Mouse (Mus musculus): ENCODE measurements at regions not wholly inside any gene's neighbourhood (a gene's known extent, or its start where the extent isn't known, plus 50 kb on each side); places are given as distances from the start of the nearest gene placed in this dataset.

- no peak for TF ChIP-seq CTCF (IDR thresholded peaks at IDR 0.05; ENCODE audit: extremely low read depth, insufficient read length, insufficient replicate concordance, low read depth, low read length)
- TF ChIP-seq POLR2A (IDR thresholded peaks at IDR 0.05; ENCODE audit: low read depth, low read length) = no peak
Observed at GRCm38 (mm10) chr8:78068087-78068910, 144.8 kb upstream of the Ttc29 start.

All from small intestine, adult 2 months (tissue).